Mouse (Mus musculus) MEL (cell line): Measurements from ENCODE around the gene Prtn3. TPM values are rescaled to one million over a fixed set of nuclear protein-coding genes. Genes with fewer than 3 reads are reported as not detected.

Source experiments
- DNase-seq: peaks from one replicate; pipeline ENCODE4 v3.0.0; 2011; ENCODE audit warnings: low read depth, low spot score
- H3K27ac ChIP-seq: 2 replicates; pipeline ENCODE4 v1.5.1; 2012; ENCODE audit warnings: low read depth, mild to moderate bottlenecking, control low read depth, low read length, moderate library complexity; ENCODE audit not compliant: control insufficient read depth
- H3K27me3 ChIP-seq, 2 experiments: fragments of 150-350 bp in 1 of 2; sonication (generic) in 1 of 2; 2 replicates each; pipeline ENCODE4 v1.6.1; 2012; ENCODE audit warnings: low read length in 2 of 2, mild to moderate bottlenecking in 2 of 2, improper control_type of control experiment in 1 of 2, moderate library complexity in 1 of 2; ENCODE audit not compliant: insufficient read depth in 2 of 2, control insufficient read depth in 1 of 2
- H3K36me3 ChIP-seq, 2 experiments: 2 replicates each; pipeline ENCODE4 v1.6.1; 2012 to 2014; ENCODE audit warnings: low read length in 2 of 2, improper control_type of control experiment in 1 of 2, inconsistent platforms in 1 of 2, mild to moderate bottlenecking in 1 of 2; ENCODE audit not compliant: insufficient read depth in 2 of 2, control insufficient read depth in 1 of 2
- H3K4me1 ChIP-seq, 2 experiments: fragments of 150-350 bp in 1 of 2; sonication (generic) in 1 of 2; 2 replicates each; pipeline ENCODE4 v1.6.1; 2012; ENCODE audit warnings: low read length in 2 of 2, improper control_type of control experiment in 1 of 2, mild to moderate bottlenecking in 1 of 2; ENCODE audit not compliant: insufficient read depth in 2 of 2, control insufficient read depth in 1 of 2
- H3K4me3 ChIP-seq, 2 experiments: fragments of 150-350 bp in 1 of 2; sonication (generic) in 1 of 2; 2 replicates each; pipeline ENCODE4 v1.5.1; 2012; ENCODE audit warnings: low read depth in 2 of 2, low read length in 2 of 2, mild to moderate bottlenecking in 2 of 2, moderate library complexity in 2 of 2, control low read depth in 1 of 2, improper control_type of control experiment in 1 of 2; ENCODE audit not compliant: control insufficient read depth in 1 of 2, insufficient read depth in 1 of 2
- H3K79me2 ChIP-seq: 2 replicates; pipeline ENCODE4 v1.6.1; 2012; ENCODE audit warnings: mild to moderate bottlenecking, low read length, moderate library complexity; ENCODE audit not compliant: control insufficient read depth, poor library complexity, insufficient read depth
- H3K9ac ChIP-seq: 2 replicates; pipeline ENCODE4 v1.6.1; 2012; ENCODE audit warnings: low read depth, mild to moderate bottlenecking, control low read depth, low read length, moderate library complexity; ENCODE audit not compliant: control insufficient read depth, poor library complexity, severe bottlenecking
- H3K9me3 ChIP-seq: fragments of 150-350 bp; sonication (generic); replicated peaks from 2 replicates; pipeline ENCODE4 v1.6.1; 2012; ENCODE audit warnings: mild to moderate bottlenecking, low read length, improper control_type of control experiment, moderate library complexity; ENCODE audit not compliant: insufficient read depth
- BHLHE40 ChIP-seq: IDR thresholded peaks from 2 replicates; pipeline ENCODE4 v1.6.1; 2012; ENCODE audit warnings: low read depth, mild to moderate bottlenecking, inconsistent platforms, low read length, improper control_type of control experiment, borderline replicate concordance
- CHD1 ChIP-seq: IDR thresholded peaks from 2 replicates; pipeline ENCODE4 v1.6.1; 2012; ENCODE audit warnings: low read depth, mild to moderate bottlenecking, inconsistent platforms, low read length, improper control_type of control experiment
- CHD2 ChIP-seq: IDR thresholded peaks from 2 replicates; pipeline ENCODE4 v1.6.1; 2011; ENCODE audit warnings: low read length, improper control_type of control experiment
- CTCF ChIP-seq, 3 experiments: IDR thresholded peaks in 2 of 3; conservative IDR thresholded peaks in 1 of 3; 2 replicates each; pipeline ENCODE4 v1.5.1; 2011 to 2012; ENCODE audit warnings: low read length in 3 of 3, low read depth in 2 of 3, mild to moderate bottlenecking in 2 of 3, improper control_type of control experiment in 1 of 3, inconsistent platforms in 1 of 3, mixed read lengths in 1 of 3, moderate library complexity in 1 of 3; ENCODE audit not compliant: control insufficient read depth in 1 of 3, insufficient read depth in 1 of 3, poor library complexity in 1 of 3, severe bottlenecking in 1 of 3
- E2F4 ChIP-seq: IDR thresholded peaks from 2 replicates; pipeline ENCODE4 v1.6.1; 2011; ENCODE audit warnings: low read depth, low read length, improper control_type of control experiment, borderline replicate concordance
- ELF1 ChIP-seq: IDR thresholded peaks from 2 replicates; pipeline ENCODE4 v1.6.1; 2014; ENCODE audit warnings: low read depth, mild to moderate bottlenecking, inconsistent platforms, low read length, improper control_type of control experiment, moderate library complexity
- EP300 ChIP-seq, 2 experiments: IDR thresholded peaks; 2 replicates each; pipeline ENCODE4 v1.6.1; 2011; ENCODE audit warnings: improper control_type of control experiment in 2 of 2, low read length in 2 of 2, low read depth in 1 of 2, mild to moderate bottlenecking in 1 of 2
- ETS1 ChIP-seq: IDR thresholded peaks from 2 replicates; pipeline ENCODE4 v1.6.1; 2012; ENCODE audit warnings: low read depth, mild to moderate bottlenecking, inconsistent platforms, low read length, improper control_type of control experiment, moderate library complexity
- GABPA ChIP-seq: IDR thresholded peaks from 2 replicates; pipeline ENCODE4 v1.6.1; 2012; ENCODE audit warnings: low read depth, mild to moderate bottlenecking, inconsistent platforms, low read length, improper control_type of control experiment, moderate library complexity
- HCFC1 ChIP-seq: IDR thresholded peaks from 2 replicates; pipeline ENCODE4 v1.6.1; 2012; ENCODE audit warnings: low read depth, mild to moderate bottlenecking, inconsistent platforms, low read length, improper control_type of control experiment, moderate library complexity
- JUND ChIP-seq: IDR thresholded peaks from 2 replicates; pipeline ENCODE4 v1.6.1; 2011; ENCODE audit warnings: low read depth, mild to moderate bottlenecking, improper control_type of control experiment, low read length
- KAT2A ChIP-seq: conservative IDR thresholded peaks from 2 replicates; pipeline ENCODE4 v1.6.1; 2012; ENCODE audit warnings: low read depth, low read length, improper control_type of control experiment, inconsistent platforms
- MAFK ChIP-seq: IDR thresholded peaks from 2 replicates; pipeline ENCODE4 v1.6.1; 2011; ENCODE audit warnings: low read depth, mild to moderate bottlenecking, low read length, improper control_type of control experiment, borderline replicate concordance
- MAX ChIP-seq: IDR thresholded peaks from 2 replicates; pipeline ENCODE4 v1.6.1; 2011; ENCODE audit warnings: low read length, improper control_type of control experiment
- MXI1 ChIP-seq: IDR thresholded peaks from 2 replicates; pipeline ENCODE4 v1.6.1; 2011; ENCODE audit warnings: mild to moderate bottlenecking, low read depth, low read length, improper control_type of control experiment
- MYB ChIP-seq: IDR thresholded peaks from 2 replicates; pipeline ENCODE4 v1.6.1; 2011; ENCODE audit warnings: mild to moderate bottlenecking, low read depth, low read length, improper control_type of control experiment
- MYC ChIP-seq: IDR thresholded peaks from 2 replicates; pipeline ENCODE4 v1.6.1; 2011; ENCODE audit warnings: low read depth, mild to moderate bottlenecking, low read length, improper control_type of control experiment, moderate library complexity
- NRF1 ChIP-seq: IDR thresholded peaks from 2 replicates; pipeline ENCODE4 v1.6.1; 2014; ENCODE audit warnings: low read depth, mild to moderate bottlenecking, inconsistent platforms, low read length, improper control_type of control experiment, moderate library complexity; ENCODE audit not compliant: poor library complexity, insufficient read depth, severe bottlenecking
- POLR2A ChIP-seq, 2 experiments: IDR thresholded peaks; 2 replicates each; pipeline ENCODE4 v1.6.1; 2011 to 2012; ENCODE audit warnings: low read length in 2 of 2, mild to moderate bottlenecking in 2 of 2, control low read depth in 1 of 2, improper control_type of control experiment in 1 of 2, low read depth in 1 of 2, moderate library complexity in 1 of 2; ENCODE audit not compliant: control insufficient read depth in 1 of 2, insufficient read depth in 1 of 2, poor library complexity in 1 of 2
- POLR2AphosphoS2 ChIP-seq: IDR thresholded peaks from 2 replicates; pipeline ENCODE4 v1.6.1; 2011; ENCODE audit warnings: low read length, improper control_type of control experiment
- POLR2AphosphoS5 ChIP-seq: IDR thresholded peaks from 2 replicates; pipeline ENCODE4 v1.6.1; 2012; ENCODE audit warnings: low read depth, borderline replicate concordance, mild to moderate bottlenecking, inconsistent platforms, low read length, moderate library complexity, mixed read lengths
- SMC3 ChIP-seq: IDR thresholded peaks from 2 replicates; pipeline ENCODE4 v1.6.1; 2011; ENCODE audit warnings: low read depth, low read length, improper control_type of control experiment
- TAL1 ChIP-seq: IDR thresholded peaks from 2 replicates; pipeline ENCODE4 v1.6.1; 2012; ENCODE audit warnings: mild to moderate bottlenecking, inconsistent platforms, low read length, moderate library complexity, mixed read lengths
- TBP ChIP-seq: IDR thresholded peaks from 2 replicates; pipeline ENCODE4 v1.8.0; 2011; ENCODE audit warnings: low read depth, low read length, improper control_type of control experiment
- TCF12 ChIP-seq: IDR thresholded peaks from 2 replicates; pipeline ENCODE4 v1.6.1; 2014; ENCODE audit warnings: low read depth, mild to moderate bottlenecking, inconsistent platforms, low read length, improper control_type of control experiment, moderate library complexity
- USF1 ChIP-seq: IDR thresholded peaks from 2 replicates; pipeline ENCODE4 v1.6.1; 2014; ENCODE audit warnings: low read depth, mild to moderate bottlenecking, inconsistent platforms, low read length, improper control_type of control experiment, moderate library complexity
- ZC3H11A ChIP-seq: IDR thresholded peaks from 2 replicates; pipeline ENCODE4 v1.6.1; 2012; ENCODE audit warnings: low read depth, mild to moderate bottlenecking, inconsistent platforms, low read length, improper control_type of control experiment
- ZKSCAN1 ChIP-seq: IDR thresholded peaks from 2 replicates; pipeline ENCODE4 v1.6.1; 2012; ENCODE audit warnings: low read depth, mild to moderate bottlenecking, inconsistent platforms, low read length, improper control_type of control experiment, moderate library complexity
- ZNF384 ChIP-seq: IDR thresholded peaks from 2 replicates; pipeline ENCODE4 v1.6.1; 2012; ENCODE audit warnings: low read depth, mild to moderate bottlenecking, inconsistent platforms, low read length, improper control_type of control experiment
- polyA plus RNA-seq, 2 experiments: library from polyadenylated mRNA; stranded (reverse) in 1 of 2; unstranded in 1 of 2; fragments of >175 nt in 1 of 2; fragments of >200 nt in 1 of 2; gene quantifications; 2 replicates each; pipeline versions ENCODE4 v1.2.1 to v1.2.4; 2012; ENCODE audit warnings: low replicate concordance in 2 of 2, low read depth in 1 of 2; ENCODE audit not compliant: insufficient read length in 2 of 2, insufficient read depth in 1 of 2, missing spikeins in 1 of 2
- total RNA-seq: library from RNA; depleted of rRNA; stranded (reverse); fragments of 300-350 nt; gene quantifications from 2 replicates; pipeline ENCODE4 v1.2.3, GENCODE M21; 2012

The Prtn3 gene
- total and polyA plus RNA-seq, 3 experiments = 11.2 to 31.5 TPM; not detected in 1

- Histone ChIP-seq H3K4me1 (peaks cover 0 to 6% of the 10 kb centered on the region in 2 experiments; a peak in 1 of 4 replicates), H3K4me3 (no peak overlapping the region), H3K79me2 (peaks cover 9% of the 10 kb centered on the region), H3K36me3 (no peaks in the 10 kb centered on the region; a peak in 1 of 4 replicates), H3K27me3 (no peaks in the 10 kb centered on the region), H3K27ac (no peak overlapping the region)
- TF ChIP-seq KAT2A (no peak), MYB (no peak), NRF1 (no peak), BHLHE40 (no peak), GABPA (no peak), E2F4 (no peak), USF1 (no peak), POLR2A (IDR thresholded peaks at IDR 0.05; ENCODE audit: control insufficient read depth in 1 of 2, insufficient read depth in 1 of 2, low read depth in 1 of 2, low read length in 2 of 2, poor library complexity in 1 of 2) (no peak), TAL1 (no peak), POLR2AphosphoS5 (no peak), MXI1 (no peak), ZKSCAN1 (no peak), MYC (no peak), ELF1 (no peak), MAX (no peak)
- TF ChIP-seq, all 39 proteins: peak for 0
- H3K9ac ChIP-seq = no peak overlapping the region
- H3K9me3 ChIP-seq = no peaks in the 10 kb centered on the region
- no peak for DNase-seq
These were observed 55.9 kb downstream of the Prtn3 start for GRCm38 (mm10) chr10:79929967-79930825.

DNA sequence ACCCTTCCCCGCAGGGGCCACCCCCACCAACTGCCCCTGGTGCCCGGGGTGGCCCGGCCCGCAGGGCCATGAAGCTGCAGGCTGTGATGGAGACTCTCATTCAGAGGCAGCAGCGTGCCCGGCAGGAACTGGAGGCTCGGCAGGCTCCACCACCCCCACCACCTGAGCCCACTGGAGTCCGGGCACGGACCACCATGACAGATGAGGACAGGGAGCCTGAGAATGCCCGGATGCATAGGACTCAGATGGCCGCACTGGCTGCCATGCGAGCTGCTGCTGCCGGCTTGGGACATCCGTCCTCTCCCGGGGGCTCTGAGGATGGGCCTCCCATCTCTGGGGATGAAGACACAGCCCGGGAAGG, 56.5 kb downstream of the Prtn3 start:
- no peaks in the 10 kb centered on the region for H3K27me3 ChIP-seq
- DNase-seq = no peak
- H3K27ac ChIP-seq = no peak overlapping the region
- H3K36me3 ChIP-seq = no peaks in the 10 kb centered on the region
- H3K4me1 ChIP-seq = 0 out of 4 replicates have a peak, but pooled peaks cover 0 to 2% of the 10 kb centered on the region in 2 experiments
- H3K4me3 ChIP-seq = no peak overlapping the region
- peaks cover 9% of the 10 kb centered on the region for H3K79me2 ChIP-seq
- no peaks in the 10 kb centered on the region for H3K9me3 ChIP-seq
- TF ChIP-seq HCFC1 = no peak
- no peak for TF ChIP-seq BHLHE40
- TF ChIP-seq ZC3H11A = no peak
- no peak for TF ChIP-seq MXI1
- no peak for TF ChIP-seq E2F4
- no peak for TF ChIP-seq TBP
- no peak for TF ChIP-seq CTCF (IDR thresholded peaks at IDR 0.05 in 2 of 3, conservative IDR thresholded peaks at IDR 0.05 in 1 of 3; ENCODE audit: control insufficient read depth in 1 of 3, insufficient read depth in 1 of 3, low read depth in 2 of 3, low read length in 3 of 3, poor library complexity in 1 of 3, severe bottlenecking in 1 of 3)
- TF ChIP-seq KAT2A = no peak
- no peak for TF ChIP-seq POLR2AphosphoS2
- no peak for TF ChIP-seq SMC3
- TF ChIP-seq TCF12 = no peak
- no peak for TF ChIP-seq MAFK
- no peak for TF ChIP-seq POLR2A (IDR thresholded peaks at IDR 0.05; ENCODE audit: control insufficient read depth in 1 of 2, insufficient read depth in 1 of 2, low read depth in 1 of 2, low read length in 2 of 2, poor library complexity in 1 of 2)
- no peak for TF ChIP-seq ZNF384
- TF ChIP-seq ELF1 = no peak
- TF ChIP-seq CHD2 = no peak
- TF ChIP-seq JUND = no peak
- no peak for TF ChIP-seq CHD1
- TF ChIP-seq EP300 (IDR thresholded peaks at IDR 0.05; ENCODE audit: low read depth in 1 of 2, low read length in 2 of 2) = no peak
- TF ChIP-seq ETS1 = no peak
- H3K9ac ChIP-seq = no peak overlapping the region
